Mouse (Mus musculus) embryonic facial prominence, embryonic 13.5 days (tissue): ENCODE data around the gene E2f3. TPM values are rescaled to one million over a fixed set of nuclear protein-coding genes. Genes with fewer than 3 reads are reported as not detected.

Source experiments
- ATAC-seq: fragments of 200-750 bp; cut with Nextera tagmentation; 2 replicates; pipeline ENCODE4 v1.8.0; 2017; ENCODE audit warnings: low read depth; ENCODE audit not compliant: insufficient number of reproducible peaks, insufficient read depth, low FRiP score, low TSS enrichment
- H3K27ac ChIP-seq: fragments of 300-500 bp; sonication (generic); 2 replicates; pipeline ENCODE4 v1.5.1; 2015; ENCODE audit warnings: moderate library complexity, mild to moderate bottlenecking, inconsistent platforms
- H3K27me3 ChIP-seq: fragments of 300-500 bp; sonication (generic); 2 replicates; pipeline ENCODE4 v1.6.1; 2015; ENCODE audit warnings: mild to moderate bottlenecking, inconsistent platforms
- H3K36me3 ChIP-seq: fragments of 300-500 bp; sonication (generic); 2 replicates; pipeline ENCODE4 v1.6.1; 2015; ENCODE audit warnings: mild to moderate bottlenecking, inconsistent platforms
- H3K4me1 ChIP-seq: fragments of 300-500 bp; sonication (generic); 2 replicates; pipeline ENCODE4 v1.6.1; 2015; ENCODE audit warnings: inconsistent platforms
- H3K4me2 ChIP-seq: fragments of 300-500 bp; sonication (generic); 2 replicates; pipeline ENCODE4 v1.6.1; 2015; ENCODE audit warnings: moderate library complexity, mild to moderate bottlenecking, inconsistent platforms
- H3K4me3 ChIP-seq: fragments of 300-500 bp; sonication (generic); 2 replicates; pipeline ENCODE4 v1.5.1; 2015; ENCODE audit warnings: mild to moderate bottlenecking, inconsistent platforms
- H3K9ac ChIP-seq: fragments of 300-500 bp; sonication (generic); 2 replicates; pipeline ENCODE4 v1.6.1; 2015; ENCODE audit warnings: mild to moderate bottlenecking, inconsistent platforms
- H3K9me3 ChIP-seq: fragments of 300-500 bp; sonication (generic); 2 replicates; pipeline ENCODE4 v1.6.1; 2016; ENCODE audit warnings: inconsistent platforms
- WGBS: fragments of 180-500 bp; shearing (Covaris S2); methylation state at CpG from one replicate; pipeline ENCODE4 v1.1.7; 2015; ENCODE audit warnings: mixed read lengths; 5-methylcytosine and 5-hydroxymethylcytosine counted together
- polyA plus RNA-seq: library from polyadenylated mRNA; unstranded; fragments of >200 nt; fragmentation: Nextera tagmentation; extraction: Ambion mirVana; gene quantifications from 2 replicates; pipeline ENCODE4 v1.2.1, GENCODE M21; 2015

Gene E2f3
- polyA plus RNA-seq, 1 experiment from 2014 or later = 13.1 TPM

DNA sequence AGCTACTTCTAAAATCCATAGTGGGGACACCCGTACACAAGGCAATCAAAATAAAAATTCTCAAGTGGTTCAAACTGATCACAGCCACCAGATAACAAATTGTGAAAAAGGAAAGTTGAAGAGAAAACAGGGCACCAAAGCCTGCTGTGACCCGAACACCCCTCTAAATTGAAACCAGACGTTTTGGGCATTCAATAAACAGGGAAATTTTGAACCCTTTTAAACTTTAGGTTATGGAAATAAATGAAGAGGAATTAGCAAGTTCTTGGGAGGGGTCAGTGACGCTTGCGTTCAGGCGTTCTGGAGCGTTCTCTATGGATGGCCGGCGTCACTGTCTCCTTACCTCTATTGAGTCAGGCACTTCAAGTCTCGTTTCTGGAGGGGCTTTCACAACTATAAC, 72.8 kb downstream of the E2f3 start:
- H3K9me3 ChIP-seq = no peaks in the 10 kb centered on the region
- WGBS = 39% methylated on average over 10 of the region's 10 CpGs
- H3K4me2 ChIP-seq = no peak overlapping the region
- H3K27ac ChIP-seq = no peak overlapping the region
- peaks cover 62% of the 10 kb centered on the region for H3K36me3 ChIP-seq
- H3K4me3 ChIP-seq = no peak overlapping the region
- no peak overlapping the region for H3K9ac ChIP-seq
- no peaks in the 10 kb centered on the region for H3K27me3 ChIP-seq
- no peak for ATAC-seq
- H3K4me1 ChIP-seq = peaks cover 15% of the 10 kb centered on the region

DNA sequence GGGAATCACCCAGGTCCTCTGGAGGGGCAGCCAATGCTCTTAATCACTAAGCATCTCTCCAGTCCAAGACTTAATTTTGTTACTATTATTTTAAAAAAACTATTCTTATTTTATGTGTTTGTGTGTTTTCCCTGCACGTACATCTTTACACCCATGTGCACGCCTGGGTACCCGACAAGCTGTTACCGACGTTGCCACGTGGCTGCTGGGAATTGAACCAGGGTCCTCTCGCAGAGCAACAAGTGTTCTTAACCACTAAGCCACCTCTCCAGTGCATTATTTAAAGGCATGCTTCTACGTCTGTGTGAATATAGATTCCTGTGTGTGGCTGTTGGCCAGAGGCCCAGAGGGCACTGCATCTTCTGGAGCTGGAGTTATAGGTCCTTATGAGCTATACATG, 73.6 kb downstream of the E2f3 start:
- no peak overlapping the region for H3K27ac ChIP-seq
- H3K27me3 ChIP-seq = no peaks in the 10 kb centered on the region
- H3K9me3 ChIP-seq = no peaks in the 10 kb centered on the region
- no peak overlapping the region for H3K4me3 ChIP-seq
- no peak overlapping the region for H3K9ac ChIP-seq
- H3K36me3 ChIP-seq = peaks cover 64% of the 10 kb centered on the region
- H3K4me2 ChIP-seq = no peak overlapping the region
- peaks cover 15% of the 10 kb centered on the region for H3K4me1 ChIP-seq
- no peak for ATAC-seq
- WGBS = 92% methylated on average over 8 of the region's 8 CpGs

- no peak overlapping the region for H3K4me2 ChIP-seq
- H3K27me3 ChIP-seq = no peaks in the 10 kb centered on the region
- H3K9me3 ChIP-seq = peaks cover under 1% of the 10 kb centered on the region; the same call in 1 of the 2 replicates
- peaks cover 15% of the 10 kb centered on the region for H3K4me1 ChIP-seq
- no peak for ATAC-seq
- WGBS = 96% methylated on average over 3 of the region's 3 CpGs
- H3K36me3 ChIP-seq = peaks cover 64% of the 10 kb centered on the region
- no peak overlapping the region for H3K9ac ChIP-seq
- no peak overlapping the region for H3K4me3 ChIP-seq
- no peak overlapping the region for H3K27ac ChIP-seq
Observed at GRCm38 (mm10) chr13:29911141-29911540, 74.7 kb downstream of the E2f3 start.

DNA sequence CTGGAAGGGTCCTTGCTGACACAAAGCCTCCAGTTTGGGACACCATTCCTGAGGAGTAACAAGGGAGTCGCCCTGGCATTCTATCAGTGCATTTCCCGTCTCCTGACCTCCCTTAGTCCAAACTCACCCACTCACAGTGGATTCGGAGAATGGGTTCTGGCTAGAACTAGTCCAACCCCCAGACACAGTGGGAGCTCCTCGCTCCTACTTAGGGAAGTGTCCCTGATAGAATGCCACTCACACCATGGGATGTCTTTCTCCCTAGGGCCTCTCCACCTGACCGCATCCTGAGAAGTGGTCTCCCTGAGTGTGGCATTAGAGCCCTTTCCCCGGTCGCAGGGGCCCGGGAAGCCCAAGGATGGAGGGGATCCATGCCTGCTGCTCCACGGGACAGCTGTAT, 77.4 kb downstream of the E2f3 start:
- Histone ChIP-seq H3K27me3 (no peaks in the 10 kb centered on the region), H3K4me2 (no peak overlapping the region), H3K36me3 (peaks cover 80% of the 10 kb centered on the region), H3K4me3 (no peak overlapping the region), H3K9me3 (peaks cover 14% of the 10 kb centered on the region), H3K4me1 (no peaks in the 10 kb centered on the region; the same call in 1 of the 2 replicates), H3K27ac (no peak overlapping the region), H3K9ac (no peak overlapping the region)
- ATAC-seq = no peak
- 96% methylated on average over 9 of the region's 9 CpGs for WGBS

- no peak overlapping the region for H3K9ac ChIP-seq
- H3K36me3 ChIP-seq = peaks cover 77% of the 10 kb centered on the region
Observed at GRCm38 (mm10) chr13:29907995-29908394, 77.9 kb downstream of the E2f3 start.

GRCm38 (mm10) chr13:29906734-29907133, 79.1 kb downstream of the E2f3 start:
- H3K36me3 ChIP-seq = peaks cover 78% of the 10 kb centered on the region
- no peak for ATAC-seq
- WGBS = 94% methylated on average over 10 of the region's 10 CpGs

More at GRCm38 (mm10) chr13:29907995-29908394, 77.9 kb downstream of the E2f3 start:
- H3K4me3 ChIP-seq = no peak overlapping the region
- ATAC-seq = no peak
- no peak overlapping the region for H3K4me2 ChIP-seq
- H3K9me3 ChIP-seq = peaks cover 14% of the 10 kb centered on the region
- no peaks in the 10 kb centered on the region for H3K4me1 ChIP-seq
- no peaks in the 10 kb centered on the region for H3K27me3 ChIP-seq
- 93% methylated on average over 9 of the region's 9 CpGs for WGBS
- no peak overlapping the region for H3K27ac ChIP-seq

GRCm38 (mm10) chr13:29903341-29903740, 82.5 kb downstream of the E2f3 start:
- H3K27me3 ChIP-seq = no peaks in the 10 kb centered on the region
- H3K36me3 ChIP-seq = peaks cover 47% of the 10 kb centered on the region
- H3K9ac ChIP-seq = no peak overlapping the region
- no peak overlapping the region for H3K27ac ChIP-seq
- 97% methylated on average over 1 of the region's 1 CpGs for WGBS
- no peaks in the 10 kb centered on the region for H3K4me1 ChIP-seq
- H3K4me2 ChIP-seq = no peak overlapping the region
- no peak for ATAC-seq
- no peak overlapping the region for H3K4me3 ChIP-seq
- peaks cover 14% of the 10 kb centered on the region for H3K9me3 ChIP-seq

More at GRCm38 (mm10) chr13:29906734-29907133, 79.1 kb downstream of the E2f3 start:
- H3K27ac ChIP-seq = no peak overlapping the region
- no peaks in the 10 kb centered on the region for H3K4me1 ChIP-seq
- H3K27me3 ChIP-seq = no peaks in the 10 kb centered on the region
- peaks cover 14% of the 10 kb centered on the region for H3K9me3 ChIP-seq
- H3K4me2 ChIP-seq = no peak overlapping the region
- no peak overlapping the region for H3K4me3 ChIP-seq
- H3K9ac ChIP-seq = no peak overlapping the region

- peaks cover 40% of the 10 kb centered on the region for H3K36me3 ChIP-seq
- H3K4me2 ChIP-seq = no peak overlapping the region
- no peak overlapping the region for H3K9ac ChIP-seq
- no peaks in the 10 kb centered on the region for H3K4me1 ChIP-seq
- H3K4me3 ChIP-seq = no peak overlapping the region
- H3K9me3 ChIP-seq = peaks cover 17% of the 10 kb centered on the region
- no peak for ATAC-seq
- no peak overlapping the region for H3K27ac ChIP-seq
- H3K27me3 ChIP-seq = no peaks in the 10 kb centered on the region
- WGBS = 94% methylated on average over 1 of the region's 1 CpGs
Observed at GRCm38 (mm10) chr13:29902676-29903075, 83.2 kb downstream of the E2f3 start.

GRCm38 (mm10) chr13:29901641-29902040, 84.2 kb downstream of the E2f3 start:
- Histone ChIP-seq H3K4me2 (no peak overlapping the region), H3K4me3 (no peak overlapping the region), H3K27me3 (no peaks in the 10 kb centered on the region), H3K27ac (no peak overlapping the region), H3K9me3 (peaks cover 19% of the 10 kb centered on the region), H3K36me3 (peaks cover 31% of the 10 kb centered on the region), H3K4me1 (no peaks in the 10 kb centered on the region), H3K9ac (no peak overlapping the region)
- WGBS = 72% methylated on average over 4 of the region's 4 CpGs
- ATAC-seq = no peak

DNA sequence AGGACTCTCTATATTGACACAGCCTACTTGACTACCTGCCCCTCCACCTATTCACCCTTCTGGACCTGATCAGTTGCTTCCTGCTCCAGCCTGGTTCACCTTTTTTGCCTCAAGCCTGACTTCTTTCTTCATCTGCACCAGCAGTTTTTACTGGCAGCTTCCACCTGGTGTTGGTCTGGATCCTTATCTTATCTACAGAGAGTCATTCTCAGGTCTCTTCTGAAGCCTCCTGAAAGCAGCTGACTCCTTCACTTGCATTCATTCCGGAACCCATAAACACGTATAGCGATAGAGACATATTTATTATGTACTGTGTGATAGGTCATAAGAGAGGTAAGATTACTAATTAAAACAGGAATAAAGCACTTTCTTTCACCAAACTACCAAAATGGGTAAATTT, 119.1 kb downstream of the E2f3 start:
- Histone ChIP-seq H3K27me3 (no peaks in the 10 kb centered on the region), H3K9me3 (no peaks in the 10 kb centered on the region), H3K4me2 (no peak overlapping the region), H3K27ac (no peak overlapping the region), H3K9ac (no peak overlapping the region), H3K4me1 (peaks cover 3% of the 10 kb centered on the region; the same call in 1 of the 2 replicates), H3K4me3 (no peak overlapping the region), H3K36me3 (no peaks in the 10 kb centered on the region)
- no peak for ATAC-seq
- WGBS = 93% methylated on average over 3 of the region's 3 CpGs

GRCm38 (mm10) chr13:29864331-29864730, 121.5 kb downstream of the E2f3 start:
- Histone ChIP-seq H3K4me1 (peaks cover 3% of the 10 kb centered on the region; the same call in 1 of the 2 replicates), H3K9me3 (no peaks in the 10 kb centered on the region), H3K4me3 (no peak overlapping the region), H3K27me3 (no peaks in the 10 kb centered on the region), H3K4me2 (peak overlapping the region; percentile 11; the same call in 1 of the 2 replicates), H3K9ac (0 out of 2 replicates have a peak overlapping the region, but pooled peaks have one; percentile 32), H3K36me3 (no peaks in the 10 kb centered on the region), H3K27ac (peak overlapping the region; percentile 51; the same call in 1 of the 2 replicates)
- ATAC-seq = no peak
- WGBS = 24% methylated on average over 6 of the region's 6 CpGs

DNA sequence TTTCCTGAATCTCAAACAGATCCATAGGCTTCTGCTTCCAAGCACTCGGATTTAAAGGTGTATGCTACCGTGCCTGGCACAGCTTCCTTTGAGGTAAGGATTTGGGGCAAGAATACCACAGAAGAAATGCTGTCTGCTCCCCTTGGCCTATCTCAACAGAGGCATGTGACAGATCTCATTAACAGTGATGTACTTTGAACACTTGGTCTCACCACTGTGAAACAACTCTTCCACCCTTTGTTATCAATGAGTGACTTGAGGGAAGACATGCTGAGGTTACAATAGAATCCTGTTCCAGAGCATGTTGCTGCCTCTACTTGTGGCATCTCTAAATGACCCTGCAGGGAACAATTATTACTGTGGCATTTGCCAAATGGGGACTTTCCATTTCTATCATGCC, 125.8 kb downstream of the E2f3 start:
- Histone ChIP-seq H3K27ac (no peak overlapping the region), H3K36me3 (no peaks in the 10 kb centered on the region), H3K9ac (no peak overlapping the region), H3K4me2 (no peak overlapping the region), H3K27me3 (no peaks in the 10 kb centered on the region), H3K4me1 (peaks cover 3% of the 10 kb centered on the region; the same call in 1 of the 2 replicates), H3K9me3 (no peaks in the 10 kb centered on the region), H3K4me3 (no peak overlapping the region)
- WGBS = 59% methylated on average over 2 of the region's 2 CpGs
- no peak for ATAC-seq
